Mouse (Mus musculus) bone marrow, adult 2 months (tissue): ENCODE data around the gene Acp6. TPM values are rescaled to one million over a fixed set of nuclear protein-coding genes. Genes with fewer than 3 reads are reported as not detected.

Source experiments
- H3K27ac ChIP-seq: fragments of 200-500 bp; 2 replicates; pipeline ENCODE4 v1.5.1; 2012; ENCODE audit warnings: low read depth, mild to moderate bottlenecking, control low read depth, inconsistent platforms, low read length; ENCODE audit not compliant: control insufficient read depth, poor library complexity, insufficient read depth
- H3K4me1 ChIP-seq: fragments of 200-500 bp; 2 replicates; pipeline ENCODE4 v1.6.1; 2011; ENCODE audit warnings: low read length; ENCODE audit not compliant: control insufficient read depth, insufficient read depth
- H3K4me3 ChIP-seq: fragments of 200-500 bp; replicated peaks from 2 replicates; pipeline ENCODE3; 2011; ENCODE audit warnings: mild to moderate bottlenecking, low read depth, low read length, control low read depth; ENCODE audit not compliant: control insufficient read depth
- CTCF ChIP-seq: fragments of 200-500 bp; IDR thresholded peaks from 2 replicates; pipeline ENCODE4 v1.5.1; 2011; ENCODE audit warnings: low read length, control low read depth; ENCODE audit not compliant: control insufficient read depth, insufficient read depth
- POLR2A ChIP-seq: fragments of 200-500 bp; IDR thresholded peaks from 2 replicates; pipeline ENCODE4 v1.6.1; 2011; ENCODE audit warnings: low read depth, mild to moderate bottlenecking, control low read depth, low read length, borderline replicate concordance; ENCODE audit not compliant: control insufficient read depth
- WGBS: fragments of 180-500 bp; shearing (Covaris S2); methylation state at CpG from one replicate; pipeline ENCODE4 v1.1.7; 2018; 5-methylcytosine and 5-hydroxymethylcytosine counted together
- polyA plus RNA-seq: library from polyadenylated mRNA; stranded (reverse); fragments of >200 nt; gene quantifications from 2 replicates; pipeline ENCODE4 v1.2.4, GENCODE M21; 2011; ENCODE audit warnings: low replicate concordance; ENCODE audit not compliant: missing spikeins, insufficient read depth, insufficient read length

Gene Acp6
- polyA plus RNA-seq, 1 experiment: 16.0 TPM

- TF ChIP-seq CTCF: no peak
- no peak for TF ChIP-seq POLR2A
- H3K4me3 ChIP-seq: no peak overlapping the region
- H3K27ac ChIP-seq: no peak overlapping the region
- no peaks in the 10 kb centered on the region for H3K4me1 ChIP-seq
- 80% methylated on average over 5 of the region's 5 CpGs for WGBS
Observed at GRCm38 (mm10) chr3:97172632-97173031, 14.1 kb downstream of the Acp6 start.

GRCm38 (mm10) chr3:97178885-97179284 is 20.3 kb downstream of the Acp6 start:
- no peak for TF ChIP-seq POLR2A
- no peak overlapping the region for H3K4me3 ChIP-seq
- no peaks in the 10 kb centered on the region for H3K4me1 ChIP-seq
- whole genome bisulfite sequencing: 76% methylated on average over 6 of the region's 6 CpGs
- H3K27ac ChIP-seq: no peak overlapping the region

GRCm38 (mm10) chr3:97180527-97180926 is 21.9 kb downstream of the Acp6 start:
- TF ChIP-seq POLR2A (no peak), CTCF (no peak)
- no peak overlapping the region for H3K4me3 ChIP-seq
- 28% methylated on average over 6 of the region's 6 CpGs for WGBS
- no peaks in the 10 kb centered on the region for H3K4me1 ChIP-seq
- H3K27ac ChIP-seq: no peak overlapping the region

GRCm38 (mm10) chr3:97183810-97184209 is 25.2 kb downstream of the Acp6 start:
- H3K4me1 ChIP-seq: no peaks in the 10 kb centered on the region
- no peak overlapping the region for H3K27ac ChIP-seq
- H3K4me3 ChIP-seq: no peak overlapping the region
- TF ChIP-seq POLR2A (no peak), CTCF (peak; percentile 35; the same call in 1 of the 2 replicates)
- WGBS: 40% methylated on average over 3 of the region's 3 CpGs

GRCm38 (mm10) chr3:97185098-97185860 is 26.7 kb downstream of the Acp6 start:
- Histone ChIP-seq H3K4me1 (no peaks in the 10 kb centered on the region), H3K27ac (no peak overlapping the region), H3K4me3 (no peak overlapping the region)
- 45% methylated on average over 10 of the region's 10 CpGs for WGBS
- TF ChIP-seq CTCF (peak; percentile 85), POLR2A (no peak)

- Histone ChIP-seq H3K27ac (no peak overlapping the region), H3K4me1 (no peaks in the 10 kb centered on the region), H3K4me3 (no peak overlapping the region)
- TF ChIP-seq POLR2A (no peak), CTCF (no peak)
- 87% methylated on average over 8 of the region's 8 CpGs for WGBS
Observed at GRCm38 (mm10) chr3:97196571-97196970, 38.0 kb downstream of the Acp6 start.

- Histone ChIP-seq H3K4me3 (no peak overlapping the region), H3K4me1 (no peaks in the 10 kb centered on the region; the same call in 1 of the 2 replicates), H3K27ac (no peak overlapping the region)
- 75% methylated on average over 4 of the region's 4 CpGs for WGBS
- TF ChIP-seq POLR2A: no peak
- TF ChIP-seq CTCF: no peak
Observed at GRCm38 (mm10) chr3:97199261-97199660, 40.7 kb downstream of the Acp6 start.

- no peaks in the 10 kb centered on the region; the same call in 1 of the 2 replicates for H3K4me1 ChIP-seq
- 53% methylated on average over 5 of the region's 5 CpGs for WGBS
- H3K27ac ChIP-seq: no peak overlapping the region
- H3K4me3 ChIP-seq: no peak overlapping the region
- TF ChIP-seq CTCF (peak; percentile 83), POLR2A (no peak)
Observed at GRCm38 (mm10) chr3:97201943-97202342, 43.4 kb downstream of the Acp6 start.
